In genomic region chr3:125678924-125679323, GRCm38 (mm10) we compare ENCODE assay signal across 10 mouse cellular contexts.
DNase-seq lines count a peak whose midpoint lies in the region; ATAC-seq and TF ChIP-seq lines count a peak whose summit lies in the region.
"Had no signal": no experiment of that assay in that cellular context is flagged by ENCODE, and none has a peak within 500 bp of the region (broad histone marks: within the 10 kb centered on the region; RNA-seq: fewer than 3 reads in every experiment).

No protein-coding gene starts in this region.

- H3K79me2 ChIP-seq in heart, adult 2 months (replicated peaks; ENCODE audit: control insufficient read depth, insufficient read depth, low read length) = no peaks in the 10 kb centered on the region

- no peaks in the 10 kb centered on the region for H3K27me3 ChIP-seq in forebrain, embryonic 11.5 days (ENCODE audit: control insufficient read depth, insufficient read depth, low read length)
- H3K27me3 ChIP-seq in forebrain, embryonic 10.5 days (ENCODE audit: poor library complexity, severe bottlenecking) = no peaks in the 10 kb centered on the region
- H3K27me3 ChIP-seq in hindbrain, embryonic 16.5 days (replicated peaks; ENCODE audit: control insufficient read depth, insufficient read depth, low read length) = no peaks in the 10 kb centered on the region
- H3K27me3 ChIP-seq in midbrain, embryonic 16.5 days (ENCODE audit: control insufficient read depth, insufficient read depth, low read depth, low read length) = no peaks in the 10 kb centered on the region
- no peaks in the 10 kb centered on the region for H3K27me3 ChIP-seq in heart, adult 2 months (ENCODE audit: control insufficient read depth, insufficient read depth, low read length)

- TF ChIP-seq POLR2A in heart, adult 2 months (IDR thresholded peaks at IDR 0.05; ENCODE audit: insufficient read depth, low read depth, low read length) = no peak

- no peak overlapping the region for H3K4me3 ChIP-seq in forebrain, embryonic 11.5 days (ENCODE audit: low read depth, low read length)
- no peak overlapping the region for H3K4me3 ChIP-seq in forebrain, embryonic 10.5 days
- no peak overlapping the region for H3K4me3 ChIP-seq in hindbrain, embryonic 16.5 days (ENCODE audit: low read length)
- no peak overlapping the region for H3K4me3 ChIP-seq in midbrain, embryonic 16.5 days (ENCODE audit: low read depth, low read length)
- no peak overlapping the region for H3K4me3 ChIP-seq in heart, adult 2 months
- H3K4me3 ChIP-seq: erythroblast, embryonic 14.5 days had no signal

- H3K36me3 ChIP-seq in forebrain, embryonic 11.5 days (ENCODE audit: control insufficient read depth, insufficient read depth, low read length) = no peaks in the 10 kb centered on the region
- H3K36me3 ChIP-seq in forebrain, embryonic 10.5 days (replicated peaks) = no peaks in the 10 kb centered on the region
- no peaks in the 10 kb centered on the region for H3K36me3 ChIP-seq in hindbrain, embryonic 16.5 days (ENCODE audit: control insufficient read depth, insufficient read depth, low read length)
- no peaks in the 10 kb centered on the region for H3K36me3 ChIP-seq in midbrain, embryonic 16.5 days (ENCODE audit: control insufficient read depth, insufficient read depth, low read length)
- H3K36me3 ChIP-seq in heart, adult 2 months (ENCODE audit: control insufficient read depth, insufficient read depth, low read length) = no peaks in the 10 kb centered on the region

- H3K4me2 ChIP-seq in forebrain, embryonic 11.5 days (ENCODE audit: low read depth, low read length, severe bottlenecking) = no peak overlapping the region
- H3K4me2 ChIP-seq in hindbrain, embryonic 16.5 days (ENCODE audit: low read length) = peak overlapping the region; percentile 48
- peak overlapping the region; percentile 12 for H3K4me2 ChIP-seq in midbrain, embryonic 16.5 days (ENCODE audit: low read length)
- H3K4me2 ChIP-seq: lung, embryonic 14.5 days had no signal

- DNase-seq in forebrain, embryonic 11.5 days (ENCODE audit: low spot score) = no peak
- no peak for DNase-seq in forebrain, embryonic 10.5 days (ENCODE audit: extremely low spot score, low spot score)
- peak; percentile 12 for DNase-seq in brain, embryonic 18.5 days (ENCODE audit: low read depth, low spot score)
- DNase-seq in spleen, postnatal 10 days (ENCODE audit: low spot score in 2 of 2) = no peak
- DNase-seq in heart, adult 2 months = no peak
- DNase-seq in c-Kit-positive CD71-positive TER-119-positive erythroid progenitor cells, embryonic 14.5 days (ENCODE audit: low spot score) = no peak
- DNase-seq: lung, embryonic 14.5 days had no signal

- no peak overlapping the region for H3K9ac ChIP-seq in forebrain, embryonic 11.5 days (ENCODE audit: low read length)
- no peak overlapping the region for H3K9ac ChIP-seq in hindbrain, embryonic 16.5 days (ENCODE audit: low read depth, low read length)
- H3K9ac ChIP-seq in midbrain, embryonic 16.5 days (ENCODE audit: low read depth, low read length) = no peak overlapping the region
- no peak overlapping the region for H3K9ac ChIP-seq in heart, adult 2 months (ENCODE audit: low read depth, low read length)
- H3K9ac ChIP-seq: lung, embryonic 14.5 days had no signal

- ATAC-seq in forebrain, embryonic 11.5 days (replicated peaks; ENCODE audit: low FRiP score) = peak; percentile 87
- peak; percentile 86 for ATAC-seq in hindbrain, embryonic 16.5 days
- ATAC-seq in midbrain, embryonic 16.5 days = peak; percentile 77

- no peaks in the 10 kb centered on the region for H3K9me3 ChIP-seq in forebrain, embryonic 11.5 days (ENCODE audit: control insufficient read depth, low read length)
- no peaks in the 10 kb centered on the region for H3K9me3 ChIP-seq in forebrain, embryonic 10.5 days
- no peaks in the 10 kb centered on the region for H3K9me3 ChIP-seq in hindbrain, embryonic 16.5 days (ENCODE audit: control insufficient read depth, low read length)
- H3K9me3 ChIP-seq in midbrain, embryonic 16.5 days (replicated peaks; ENCODE audit: control insufficient read depth, low read length, poor library complexity, severe bottlenecking) = no peaks in the 10 kb centered on the region

- no peak for TF ChIP-seq EP300 in heart, adult 2 months (IDR thresholded peaks at IDR 0.05; ENCODE audit: insufficient read depth, low read depth, low read length)

- H3K4me1 ChIP-seq in forebrain, embryonic 11.5 days (replicated peaks; ENCODE audit: control insufficient read depth, insufficient read depth, low read length) = no peaks in the 10 kb centered on the region
- peaks cover 8% of the 10 kb centered on the region; the same call in 1 of the 2 replicates for H3K4me1 ChIP-seq in forebrain, embryonic 10.5 days
- no peaks in the 10 kb centered on the region for H3K4me1 ChIP-seq in hindbrain, embryonic 16.5 days (ENCODE audit: control insufficient read depth, insufficient read depth, low read depth, low read length)
- H3K4me1 ChIP-seq in midbrain, embryonic 16.5 days (ENCODE audit: control insufficient read depth, insufficient read depth, low read length) = peaks cover 6% of the 10 kb centered on the region; the same call in 1 of the 2 replicates
- no peaks in the 10 kb centered on the region for H3K4me1 ChIP-seq in heart, adult 2 months (ENCODE audit: control insufficient read depth, insufficient read depth, low read length)

- WGBS in forebrain, embryonic 11.5 days = 66% methylated on average over 9 of the region's 9 CpGs
- WGBS in forebrain, embryonic 10.5 days = 80% methylated on average over 9 of the region's 9 CpGs
- 61% methylated on average over 9 of the region's 9 CpGs for WGBS in hindbrain, embryonic 16.5 days
- WGBS in midbrain, embryonic 16.5 days = 54% methylated on average over 9 of the region's 9 CpGs
- 82% methylated on average over 9 of the region's 9 CpGs for WGBS in heart, adult 2 months

- intact Hi-C loops in heart, adult 2 months (cut with DNase I) = no loop called here

- no peak for TF ChIP-seq CTCF in heart, adult 2 months (IDR thresholded peaks at IDR 0.05)

- no peak overlapping the region for H3K27ac ChIP-seq in forebrain, embryonic 11.5 days (ENCODE audit: low read depth, low read length)
- H3K27ac ChIP-seq in forebrain, embryonic 10.5 days = no peak overlapping the region
- H3K27ac ChIP-seq in hindbrain, embryonic 16.5 days (ENCODE audit: low read depth, low read length) = no peak overlapping the region
- no peak overlapping the region for H3K27ac ChIP-seq in midbrain, embryonic 16.5 days (ENCODE audit: low read length)
- no peak overlapping the region for H3K27ac ChIP-seq in heart, adult 2 months
